Mouse (Mus musculus) hindbrain, embryonic 11.5 days (tissue): ENCODE measurements around the gene Numb. TPM values are rescaled to one million over a fixed set of nuclear protein-coding genes. Genes with fewer than 3 reads are reported as not detected.
A peak's percentile ranks its signal among the peaks of the same experiment; 100 is the strongest.

Experiments used
- ATAC-seq: fragments of 200-750 bp; cut with Nextera tagmentation; 2 replicates; pipeline ENCODE4 v1.8.0; 2017; ENCODE audit warnings: mild to moderate bottlenecking, moderate TSS enrichment, moderate library complexity; ENCODE audit not compliant: low FRiP score
- DNase-seq: peaks from one replicate; pipeline ENCODE4 v3.0.0-alpha.2; 2015; ENCODE audit warnings: low spot score
- H3K27ac ChIP-seq: fragments of 300-500 bp; sonication (generic); 2 replicates; pipeline ENCODE4 v1.5.1; 2014; ENCODE audit warnings: mild to moderate bottlenecking, low read depth, low read length
- H3K27me3 ChIP-seq: fragments of 300-500 bp; sonication (generic); 2 replicates; pipeline ENCODE4 v1.6.1; 2014; ENCODE audit warnings: mild to moderate bottlenecking, low read length, moderate library complexity, mixed read lengths; ENCODE audit not compliant: control insufficient read depth, insufficient read depth
- H3K36me3 ChIP-seq: fragments of 300-500 bp; sonication (generic); 2 replicates; pipeline ENCODE4 v1.6.1; 2014; ENCODE audit warnings: mild to moderate bottlenecking, low read length, moderate library complexity, mixed read lengths; ENCODE audit not compliant: control insufficient read depth, insufficient read depth
- H3K4me1 ChIP-seq: fragments of 300-500 bp; sonication (generic); replicated peaks from 2 replicates; pipeline ENCODE4 v1.6.1; 2014; ENCODE audit warnings: low read length, mixed read lengths; ENCODE audit not compliant: control insufficient read depth, insufficient read depth
- H3K4me2 ChIP-seq: fragments of 300-500 bp; sonication (generic); replicated peaks from 2 replicates; pipeline ENCODE4 v1.6.1; 2014; ENCODE audit warnings: mild to moderate bottlenecking, low read depth, low read length
- H3K4me3 ChIP-seq: fragments of 300-500 bp; sonication (generic); 2 replicates; pipeline ENCODE4 v1.5.1; 2014; ENCODE audit warnings: low read depth, low read length
- H3K9ac ChIP-seq: fragments of 300-500 bp; sonication (generic); 2 replicates; pipeline ENCODE4 v1.6.1; 2014; ENCODE audit warnings: low read depth, low read length
- H3K9me3 ChIP-seq: fragments of 300-500 bp; sonication (generic); 2 replicates; pipeline ENCODE4 v1.6.1; 2016; ENCODE audit warnings: low read length; ENCODE audit not compliant: control insufficient read depth
- WGBS: fragments of 180-500 bp; shearing (Covaris S2); extraction: QIAGEN DNeasy Blood & Tissue Kit; methylation state at CpG from one replicate; pipeline ENCODE4 v1.1.7; 2014; 5-methylcytosine and 5-hydroxymethylcytosine counted together
- polyA plus RNA-seq: library from polyadenylated mRNA; unstranded; fragments of >200 nt; fragmentation: Nextera tagmentation; extraction: Ambion mirVana; gene quantifications from 2 replicates; pipeline ENCODE4 v1.2.1, GENCODE M21; 2014

The Numb gene
- polyA plus RNA-seq, 1 experiment from 2014 or later, result 31.0 TPM

GRCm38 (mm10) chr12:83926061-83926460, 4.3 kb upstream of the Numb start:
- no peaks in the 10 kb centered on the region for H3K36me3 ChIP-seq
- DNase-seq (no peak), ATAC-seq (no peak)
- no peak overlapping the region for H3K27ac ChIP-seq
- H3K27me3 ChIP-seq, result no peaks in the 10 kb centered on the region
- H3K4me1 ChIP-seq, result 0 out of 2 replicates have a peak, but pooled peaks cover 2% of the 10 kb centered on the region
- 82% methylated on average over 2 of the region's 2 CpGs for WGBS
- H3K4me2 ChIP-seq, result no peak overlapping the region
- no peak overlapping the region for H3K9ac ChIP-seq
- H3K9me3 ChIP-seq, result no peaks in the 10 kb centered on the region
- no peak overlapping the region for H3K4me3 ChIP-seq

GRCm38 (mm10) chr12:83925160-83925703, 3.5 kb upstream of the Numb start:
- Histone ChIP-seq H3K27ac (no peak overlapping the region), H3K36me3 (no peaks in the 10 kb centered on the region), H3K4me3 (no peak overlapping the region), H3K4me2 (no peak overlapping the region), H3K4me1 (peaks cover 3% of the 10 kb centered on the region; the same call in 1 of the 2 replicates), H3K9me3 (no peaks in the 10 kb centered on the region), H3K9ac (no peak overlapping the region), H3K27me3 (no peaks in the 10 kb centered on the region)
- WGBS, result 65% methylated on average over 7 of the region's 7 CpGs
- ATAC-seq, result no peak
- no peak for DNase-seq

- DNase-seq (no peak), ATAC-seq (no peak)
- no peaks in the 10 kb centered on the region for H3K9me3 ChIP-seq
- H3K4me3 ChIP-seq, result no peak overlapping the region
- no peak overlapping the region for H3K4me2 ChIP-seq
- H3K27me3 ChIP-seq, result no peaks in the 10 kb centered on the region
- 53% methylated on average over 3 of the region's 3 CpGs for WGBS
- no peak overlapping the region for H3K9ac ChIP-seq
- no peaks in the 10 kb centered on the region for H3K36me3 ChIP-seq
- no peak overlapping the region for H3K27ac ChIP-seq
- H3K4me1 ChIP-seq, result peaks cover 5% of the 10 kb centered on the region; the same call in 1 of the 2 replicates
Observed at GRCm38 (mm10) chr12:83924332-83924731, 2.6 kb upstream of the Numb start.

GRCm38 (mm10) chr12:83923486-83923859, 1.7 kb upstream of the Numb start:
- Histone ChIP-seq H3K4me2 (no peak overlapping the region), H3K9ac (no peak overlapping the region), H3K4me3 (no peak overlapping the region), H3K4me1 (peaks cover 5% of the 10 kb centered on the region; the same call in 1 of the 2 replicates), H3K27ac (no peak overlapping the region), H3K27me3 (no peaks in the 10 kb centered on the region), H3K9me3 (no peaks in the 10 kb centered on the region), H3K36me3 (no peaks in the 10 kb centered on the region)
- DNase-seq (no peak), ATAC-seq (no peak)
- WGBS, result 94% methylated on average over 1 of the region's 1 CpGs

- no peak for DNase-seq
- ATAC-seq, result no peak
- peaks cover 5% of the 10 kb centered on the region; the same call in 1 of the 2 replicates for H3K4me1 ChIP-seq
- WGBS, result 43% methylated on average over 8 of the region's 8 CpGs
- no peaks in the 10 kb centered on the region for H3K9me3 ChIP-seq
- H3K27me3 ChIP-seq, result no peaks in the 10 kb centered on the region
- H3K9ac ChIP-seq, result peak overlapping the region; percentile 70
- H3K36me3 ChIP-seq, result no peaks in the 10 kb centered on the region
- no peak overlapping the region for H3K27ac ChIP-seq
- peak overlapping the region; percentile 53 for H3K4me2 ChIP-seq
- H3K4me3 ChIP-seq, result peak overlapping the region; percentile 97
Observed at GRCm38 (mm10) chr12:83922724-83923485, 1.2 kb upstream of the Numb start.

- Histone ChIP-seq H3K9ac (peak overlapping the region; percentile 90), H3K36me3 (no peaks in the 10 kb centered on the region), H3K4me1 (peaks cover 5% of the 10 kb centered on the region; the same call in 1 of the 2 replicates), H3K27me3 (no peaks in the 10 kb centered on the region), H3K4me3 (peak overlapping the region; percentile 97), H3K27ac (peak overlapping the region; percentile 81), H3K4me2 (peak overlapping the region; percentile 76), H3K9me3 (no peaks in the 10 kb centered on the region)
- ATAC-seq, result no peak
- peak; percentile 58 for DNase-seq
- WGBS, result 1% methylated on average over 31 of the region's 31 CpGs
Observed at GRCm38 (mm10) chr12:83920721-83921441, 853 bp downstream of the Numb start.

GRCm38 (mm10) chr12:83916884-83917283, 4.8 kb downstream of the Numb start:
- Histone ChIP-seq H3K27ac (no peak overlapping the region), H3K4me3 (no peak overlapping the region), H3K36me3 (no peaks in the 10 kb centered on the region), H3K9ac (no peak overlapping the region), H3K4me2 (no peak overlapping the region), H3K9me3 (no peaks in the 10 kb centered on the region), H3K4me1 (peaks cover 3% of the 10 kb centered on the region; the same call in 1 of the 2 replicates), H3K27me3 (no peaks in the 10 kb centered on the region)
- 86% methylated on average over 9 of the region's 9 CpGs for WGBS
- ATAC-seq (no peak), DNase-seq (no peak)

GRCm38 (mm10) chr12:83914797-83915196, 6.9 kb downstream of the Numb start:
- Histone ChIP-seq H3K4me1 (no peaks in the 10 kb centered on the region), H3K9ac (no peak overlapping the region), H3K36me3 (no peaks in the 10 kb centered on the region), H3K27ac (no peak overlapping the region), H3K4me3 (no peak overlapping the region), H3K9me3 (no peaks in the 10 kb centered on the region), H3K27me3 (no peaks in the 10 kb centered on the region), H3K4me2 (no peak overlapping the region)
- ATAC-seq (no peak), DNase-seq (no peak)
- WGBS, result 92% methylated on average over 1 of the region's 1 CpGs
